Mouse (Mus musculus) small intestine, adult 10 weeks (tissue): ENCODE data around the gene Fam187a. TPM values are rescaled to one million over a fixed set of nuclear protein-coding genes. Genes with fewer than 3 reads are reported as not detected.

Source experiments
- polyA plus RNA-seq: library from polyadenylated mRNA; stranded (reverse); fragments of 350-450 nt; fragmentation: Illumina TruSeq; extraction: RNeasy Lipid Tissue Mini Kit (QIAGEN cat#74804); gene quantifications from one replicate; pipeline ENCODE4 v1.2.3, GENCODE M21; 2014; ENCODE audit warnings: low replicate concordance

Gene Fam187a
- polyA plus RNA-seq, result not detected

GRCm38 (mm10) chr11:102884616-102885219 lies at the start of gene Fam187a:
Gene Fam187a (plus strand): TSS chr11:102885169.

DNA sequence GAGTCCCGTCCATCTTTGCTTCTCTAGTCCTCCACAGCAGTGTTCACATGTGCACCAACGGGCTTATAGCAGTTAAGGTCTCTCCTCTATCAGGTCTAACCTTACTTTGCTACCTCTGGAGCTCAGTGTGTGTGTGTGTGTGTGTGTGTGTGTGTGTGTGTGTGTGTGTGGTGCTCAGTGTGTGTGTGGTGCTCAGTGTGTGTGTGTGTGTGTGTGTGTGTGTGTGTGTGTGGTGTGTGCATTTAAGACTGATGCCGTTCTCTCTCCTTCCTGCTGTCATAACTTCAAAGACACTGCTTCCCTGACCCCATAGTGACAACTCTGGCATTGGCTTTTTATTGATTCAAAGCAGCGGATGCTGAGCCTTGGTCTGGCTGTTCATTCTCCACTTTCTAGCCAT lies 49.4 kb upstream of the Fam187a start, which contains the start of gene Higd1b:
Gene Higd1b (plus strand): TSS at position 301 of the 400 bp plus-strand sequence.

GRCm38 (mm10) chr11:102880585-102881313 lies 4.2 kb upstream of the Fam187a start, which contains the start of the genes Eftud2 and Ccdc103:
Gene Eftud2 (minus strand): TSS chr11:102880985.
Gene Ccdc103 (plus strand): TSS chr11:102881204.

GRCm38 (mm10) chr11:102900763-102901162 lies 15.8 kb downstream of the Fam187a start, which contains the start of gene Gfap:
Gene Gfap (minus strand): TSS chr11:102900912.

GRCm38 (mm10) chr11:102924557-102925350 lies 39.8 kb downstream of the Fam187a start, which contains the start of gene Kif18b:
Gene Kif18b (minus strand): TSS chr11:102925124.

Other genes starting within 250 kb of the Fam187a start
- gene Meioc, start 221.5 kb upstream of the Fam187a start, polyA plus RNA-seq, result not detected
- gene Ccdc43, start 187.4 kb upstream of the Fam187a start, polyA plus RNA-seq, result 28.0 TPM
- 0.07 TPM for gene Adam11, start 123.7 kb upstream of the Fam187a start, polyA plus RNA-seq
- gene Gjc1, start 65.5 kb upstream of the Fam187a start, polyA plus RNA-seq, result 6.4 TPM
- gene Higd1b, start 49.3 kb upstream of the Fam187a start, polyA plus RNA-seq, result not detected
- 19.1 TPM for gene Eftud2, start 4.2 kb upstream of the Fam187a start, polyA plus RNA-seq
- not detected for gene Ccdc103, start 4.0 kb upstream of the Fam187a start, polyA plus RNA-seq
- not detected for gene Gfap, start 15.7 kb downstream of the Fam187a start, polyA plus RNA-seq
- gene Kif18b, start 40.0 kb downstream of the Fam187a start, polyA plus RNA-seq, result 0.67 TPM
- not detected for gene C1ql1, start 61.5 kb downstream of the Fam187a start, polyA plus RNA-seq
- gene Nmt1, start 143.0 kb downstream of the Fam187a start, polyA plus RNA-seq, result 7.2 TPM
- 3.3 TPM for gene Dcakd, start 143.2 kb downstream of the Fam187a start, polyA plus RNA-seq
- gene Plcd3, start 216.5 kb downstream of the Fam187a start, polyA plus RNA-seq, result not detected
- gene Acbd4, start 216.5 kb downstream of the Fam187a start, polyA plus RNA-seq, result 7.1 TPM
- gene Hexim1, start 231.1 kb downstream of the Fam187a start, polyA plus RNA-seq, result 34.2 TPM
- gene Hexim2, start 247.3 kb downstream of the Fam187a start, polyA plus RNA-seq, result 0.82 TPM